Mouse (Mus musculus) stomach, postnatal 0 days (tissue): Measurements from ENCODE around the gene Hapln4. TPM values are rescaled to one million over a fixed set of nuclear protein-coding genes. Genes with fewer than 3 reads are reported as not detected.

Source experiments
- ATAC-seq: fragments of 200-750 bp; cut with Nextera tagmentation; 2 replicates; pipeline ENCODE4 v1.8.0; 2017; ENCODE audit not compliant: low FRiP score, low TSS enrichment
- DNase-seq: peaks from one replicate; pipeline ENCODE4 v3.0.0-alpha.2; 2016; ENCODE audit warnings: low spot score
- H3K27ac ChIP-seq: fragments of 300-500 bp; sonication (generic); replicated peaks from 2 replicates; pipeline ENCODE4 v1.5.1; 2014; ENCODE audit warnings: mild to moderate bottlenecking, control low read depth
- H3K27me3 ChIP-seq: fragments of 300-500 bp; sonication (generic); 2 replicates; pipeline ENCODE4 v1.6.1; 2014; ENCODE audit warnings: low read length; ENCODE audit not compliant: control insufficient read depth, insufficient read depth
- H3K36me3 ChIP-seq: fragments of 300-500 bp; sonication (generic); 2 replicates; pipeline ENCODE4 v1.6.1; 2014; ENCODE audit warnings: low read length, mixed read lengths; ENCODE audit not compliant: control insufficient read depth, insufficient read depth
- H3K4me1 ChIP-seq: fragments of 300-500 bp; sonication (generic); replicated peaks from 2 replicates; pipeline ENCODE4 v1.6.1; 2014; ENCODE audit warnings: antibody characterized with exemption; ENCODE audit not compliant: control insufficient read depth, insufficient read depth
- H3K4me2 ChIP-seq: fragments of 300-500 bp; sonication (generic); replicated peaks from 2 replicates; pipeline ENCODE4 v1.6.1; 2014; ENCODE audit warnings: low read depth, mild to moderate bottlenecking, control low read depth, moderate library complexity
- H3K4me3 ChIP-seq: fragments of 300-500 bp; sonication (generic); 2 replicates; pipeline ENCODE4 v1.5.1; 2014; ENCODE audit warnings: low read depth, low read length, control low read depth
- H3K9ac ChIP-seq: fragments of 300-500 bp; sonication (generic); 2 replicates; pipeline ENCODE4 v1.6.1; 2014; ENCODE audit warnings: mild to moderate bottlenecking, low read length, control low read depth, mixed read lengths
- H3K9me3 ChIP-seq: fragments of 300-500 bp; sonication (generic); 2 replicates; pipeline ENCODE4 v1.6.1; 2016; ENCODE audit warnings: low read length; ENCODE audit not compliant: control insufficient read depth
- CTCF ChIP-seq: IDR thresholded peaks from 2 replicates; pipeline ENCODE4 v1.5.1; 2016; ENCODE audit warnings: antibody characterized with exemption, low read depth, mild to moderate bottlenecking, moderate library complexity
- EP300 ChIP-seq: optimal IDR thresholded peaks from 2 replicates; pipeline ENCODE3; 2016; ENCODE audit warnings: antibody characterized with exemption
- WGBS: fragments of 180-500 bp; shearing (Covaris S2); extraction: QIAGEN DNeasy Blood & Tissue Kit; methylation state at CpG from one replicate; pipeline ENCODE4 v1.1.7; 2014; 5-methylcytosine and 5-hydroxymethylcytosine counted together
- microRNA-seq: library from miRNA; unstranded; fragments of <30 nt; microRNA quantifications from one replicate; pipeline ENCODE4, GENCODE M21; 2016
- polyA plus RNA-seq: library from polyadenylated mRNA; unstranded; fragments of >200 nt; fragmentation: Nextera tagmentation; extraction: Ambion mirVana; gene quantifications from 2 replicates; pipeline ENCODE4 v1.2.1, GENCODE M21; 2015

Gene Hapln4
- polyA plus RNA-seq, 1 experiment from 2014 or later = 0.02 TPM

- no peak overlapping the region for H3K27ac ChIP-seq
- no peak overlapping the region for H3K9ac ChIP-seq
- peaks cover 2% of the 10 kb centered on the region; the same call in 1 of the 2 replicates for H3K4me1 ChIP-seq
- no peak overlapping the region for H3K4me3 ChIP-seq
- peak overlapping the region; percentile 60 for H3K4me2 ChIP-seq
- WGBS = 74% methylated on average over 4 of the region's 4 CpGs
- TF ChIP-seq CTCF (no peak), EP300 (no peak)
- no peak for ATAC-seq
- H3K9me3 ChIP-seq = no peaks in the 10 kb centered on the region
- no peaks in the 10 kb centered on the region for H3K27me3 ChIP-seq
- no peak for DNase-seq
- peaks cover 8% of the 10 kb centered on the region for H3K36me3 ChIP-seq
Observed at GRCm38 (mm10) chr8:70137890-70138289, 54.6 kb downstream of the Hapln4 start.

GRCm38 (mm10) chr8:70139026-70139857 is 56.0 kb downstream of the Hapln4 start, which contains the start of the genes Rfxank, Borcs8 and Mef2b:
TSS of gene Rfxank (minus strand) at chr8:70139154.
TSS of gene Borcs8 (plus strand) at chr8:70139499.
TSS of gene Mef2b (plus strand) at chr8:70139711.
- WGBS = 1% methylated on average over 46 of the region's 46 CpGs
- ATAC-seq = peak; percentile 97
- TF ChIP-seq EP300 = no peak
- TF ChIP-seq CTCF = no peak; the same call in 1 of the 2 replicates
- H3K9ac ChIP-seq = peak within 1 kb of the TSS; percentile 68
- peak within 1 kb of the TSS; percentile 59 for H3K4me3 ChIP-seq
- peaks cover 2% of the 10 kb centered on the region for H3K36me3 ChIP-seq
- H3K27ac ChIP-seq = peak within 1 kb of the TSS; percentile 86
- no peaks in the 10 kb centered on the region for H3K27me3 ChIP-seq
- peak within 1 kb of the TSS; percentile 61 for H3K4me2 ChIP-seq
- peak; percentile 99 for DNase-seq
- peaks cover 2% of the 10 kb centered on the region; the same call in 1 of the 2 replicates for H3K4me1 ChIP-seq
- no peaks in the 10 kb centered on the region for H3K9me3 ChIP-seq

- Histone ChIP-seq H3K9ac (peak overlapping the region; percentile 68), H3K27ac (peak overlapping the region; percentile 86), H3K9me3 (no peaks in the 10 kb centered on the region), H3K4me2 (peak overlapping the region; percentile 61), H3K36me3 (peaks cover 2% of the 10 kb centered on the region; the same call in 1 of the 2 replicates), H3K27me3 (no peaks in the 10 kb centered on the region), H3K4me1 (peaks cover 2% of the 10 kb centered on the region; the same call in 1 of the 2 replicates), H3K4me3 (peak overlapping the region; percentile 59)
- WGBS = 5% methylated on average over 9 of the region's 9 CpGs
- ATAC-seq (no peak), DNase-seq (no peak)
- TF ChIP-seq CTCF (no peak), EP300 (no peak)
Observed at GRCm38 (mm10) chr8:70139981-70140380, 56.7 kb downstream of the Hapln4 start.

Small RNAs within 50 kb of the gene (microRNA-seq; reads per million reads assigned to microRNA genes)
- gene Mir7066 = not detected

Other genes starting within 250 kb of the Hapln4 start
- 0.30 and 0.36 TPM in 2 replicates for gene Cilp2, start 195.8 kb upstream of the Hapln4 start, polyA plus RNA-seq
- 2.1 and 2.7 TPM in 2 replicates for gene Tssk6, start 181.3 kb upstream of the Hapln4 start, polyA plus RNA-seq
- gene Ndufa13, start 180.9 kb upstream of the Hapln4 start, polyA plus RNA-seq = 199 and 205 TPM in 2 replicates
- 1.6 and 2.7 TPM in 2 replicates for gene Yjefn3, start 180.7 kb upstream of the Hapln4 start, polyA plus RNA-seq
- gene Gatad2a, start 87.1 kb upstream of the Hapln4 start, polyA plus RNA-seq = 32.4 and 36.4 TPM in 2 replicates
- 22.4 and 24.4 TPM in 2 replicates for gene Mau2, start 40.7 kb upstream of the Hapln4 start, polyA plus RNA-seq
- gene Sugp1, start 40.6 kb upstream of the Hapln4 start, polyA plus RNA-seq = 21.2 and 22.0 TPM in 2 replicates
- 1.0 and 1.5 TPM in 2 replicates for gene Tm6sf2, start 10.5 kb upstream of the Hapln4 start, polyA plus RNA-seq
- gene Ncan, start 37.4 kb downstream of the Hapln4 start, polyA plus RNA-seq = 0.17 and 0.27 TPM in 2 replicates
- gene Nr2c2ap, start 47.9 kb downstream of the Hapln4 start, polyA plus RNA-seq = 31.9 and 33.6 TPM in 2 replicates
- gene Rfxank, start 55.7 kb downstream of the Hapln4 start, polyA plus RNA-seq = 8.9 and 9.8 TPM in 2 replicates
- gene Borcs8, start 56.0 kb downstream of the Hapln4 start, polyA plus RNA-seq = 30.1 and 30.5 TPM in 2 replicates
- 0.10 TPM in 1 of 2 replicates, not detected in the other for gene Mef2b, start 56.3 kb downstream of the Hapln4 start, polyA plus RNA-seq
- gene Tmem161a, start 88.9 kb downstream of the Hapln4 start, polyA plus RNA-seq = 38.2 and 40.8 TPM in 2 replicates
- 3.1 and 4.5 TPM in 2 replicates for gene Slc25a42, start 128.8 kb downstream of the Hapln4 start, polyA plus RNA-seq
- gene Sugp2, start 150.8 kb downstream of the Hapln4 start, polyA plus RNA-seq = 7.8 and 9.0 TPM in 2 replicates
- 11.9 and 12.9 TPM in 2 replicates for gene Armc6, start 151.0 kb downstream of the Hapln4 start, polyA plus RNA-seq
- 13.8 and 17.5 TPM in 2 replicates for gene Homer3, start 199.4 kb downstream of the Hapln4 start, polyA plus RNA-seq
- gene Ddx49, start 219.0 kb downstream of the Hapln4 start, polyA plus RNA-seq = 35.0 and 36.0 TPM in 2 replicates
- gene Cope, start 219.1 kb downstream of the Hapln4 start, polyA plus RNA-seq = 347 and 366 TPM in 2 replicates
- gene Cers1, start 232.3 kb downstream of the Hapln4 start, polyA plus RNA-seq = 2.0 and 2.6 TPM in 2 replicates
- gene Gdf1, start 246.4 kb downstream of the Hapln4 start, polyA plus RNA-seq = 0.53 TPM in 2 replicates